Mouse (Mus musculus) lung, postnatal 10 days (tissue): ENCODE results near the gene Nav3.
"Not testable (repeated sequence)": the region's sequence is repeated elsewhere in the genome, so short reads cannot be mapped to it uniquely, and the experiment has no call there.

ENCODE experiments used
- DNase-seq: peaks from one replicate; pipeline ENCODE4 v3.0.0; 2021

Gene Nav3

DNA sequence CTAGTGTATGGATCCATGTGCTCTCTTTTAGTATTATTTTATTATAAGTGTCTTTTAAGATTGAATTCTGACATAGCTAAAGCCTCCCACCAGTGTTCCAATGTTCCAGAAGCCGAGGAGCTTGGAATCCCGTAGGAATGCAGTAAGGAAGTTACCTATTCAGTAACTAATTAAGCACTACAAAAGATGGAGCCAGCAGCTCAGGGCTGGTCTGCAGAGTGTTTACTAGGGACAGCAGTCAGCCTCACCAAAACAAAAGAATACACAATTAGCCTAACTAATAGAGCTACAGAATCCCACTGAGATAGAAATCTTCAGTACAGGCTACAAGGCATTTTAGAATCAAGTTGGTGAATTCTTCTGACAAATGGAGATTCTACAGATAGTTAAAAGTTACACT, 431.1 kb downstream of the Nav3 start:
- not testable (repeated sequence) for DNase-seq

DNA sequence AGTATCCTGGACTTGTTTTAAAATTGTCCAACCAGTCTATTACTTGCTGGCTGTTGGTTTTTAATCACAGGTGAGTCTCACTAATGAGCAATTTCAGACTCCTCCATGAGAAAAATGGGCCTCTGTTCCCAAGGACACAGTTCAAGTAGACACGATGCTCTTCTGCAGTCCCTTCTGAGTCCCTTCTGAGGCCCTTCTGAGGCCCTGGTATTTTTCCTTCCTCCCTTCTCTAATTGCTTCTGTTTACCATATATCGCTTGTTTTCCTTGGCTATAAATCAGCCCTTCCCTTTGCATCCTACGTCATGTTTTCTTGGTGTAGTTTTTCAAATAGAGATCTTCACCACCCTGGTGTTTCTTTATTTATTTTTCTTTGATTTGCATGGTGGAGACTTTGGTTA, 433.9 kb downstream of the Nav3 start:
- DNase-seq: no peak

DNA sequence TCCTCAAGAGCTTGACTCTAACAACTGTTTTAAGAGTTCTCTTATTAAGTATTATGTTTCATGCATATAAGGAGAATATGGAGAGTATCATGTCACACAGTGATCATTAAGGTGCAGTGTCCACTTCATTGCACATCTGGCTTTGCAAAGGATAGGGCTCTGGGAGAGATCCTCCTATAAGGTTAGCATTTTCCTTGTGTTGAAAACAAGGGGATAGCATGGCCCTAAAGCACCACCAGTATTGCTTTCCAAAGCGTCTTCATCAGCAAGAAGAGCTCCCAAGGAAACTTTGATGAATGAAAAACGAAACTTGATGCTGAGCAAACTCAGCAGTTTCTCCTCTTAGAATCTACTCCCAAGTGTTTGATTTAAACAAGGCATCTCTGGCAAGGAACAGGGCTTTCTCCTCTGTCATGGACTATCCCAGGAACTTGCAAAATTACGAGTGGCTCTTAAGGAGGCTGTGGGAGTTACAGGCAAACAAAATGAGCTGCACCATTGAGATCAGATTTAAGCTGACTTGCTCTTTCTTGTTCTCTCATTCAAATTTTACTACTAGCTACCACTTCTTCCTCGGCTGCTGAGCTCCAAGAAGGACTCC, 436.6 kb downstream of the Nav3 start:
- DNase-seq: no peak

DNA sequence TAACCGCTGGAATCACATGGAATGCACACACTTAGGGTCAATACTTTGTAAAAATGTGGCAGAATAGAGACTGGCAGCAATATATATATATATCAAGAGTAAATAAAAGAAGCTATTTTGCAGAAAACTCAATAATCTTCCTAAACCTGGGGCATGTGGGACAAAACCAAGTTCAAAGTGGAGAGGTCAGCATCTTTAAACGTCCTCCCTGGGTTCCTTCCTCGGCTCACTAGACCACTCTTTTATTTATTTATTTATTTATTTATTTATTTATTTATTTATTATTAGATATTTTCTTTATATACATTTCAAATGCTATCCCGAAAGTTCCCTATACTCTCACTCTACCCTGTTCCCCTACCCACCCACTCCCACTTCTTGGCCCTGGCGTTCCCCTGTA, 454.7 kb downstream of the Nav3 start:
- DNase-seq: not testable (repeated sequence)

DNA sequence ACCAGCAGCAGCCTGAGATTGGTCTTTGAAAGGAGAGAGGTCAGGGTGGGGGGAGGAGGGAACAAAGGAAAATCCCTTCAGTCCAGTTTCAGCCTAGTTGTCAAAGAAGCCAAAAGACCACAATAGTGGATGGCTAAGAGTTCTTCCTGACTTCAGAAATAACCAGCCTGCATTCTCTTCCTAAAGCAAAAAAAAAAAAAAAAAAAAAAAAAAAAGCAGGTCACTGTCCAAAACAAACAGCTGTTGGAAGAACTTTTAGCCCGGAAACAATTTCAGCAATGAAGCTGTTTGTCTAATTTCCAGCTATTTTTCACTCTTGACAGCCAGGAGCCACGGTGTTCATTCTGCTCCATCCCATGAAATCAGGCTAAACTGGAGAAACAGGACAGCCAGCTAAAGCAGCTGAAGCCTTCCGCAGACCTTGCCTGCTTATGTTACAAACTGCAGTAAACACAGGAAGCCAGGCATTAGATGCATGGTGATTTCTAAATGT, 455.2 kb downstream of the Nav3 start:
- DNase-seq: peak; percentile 6

DNA sequence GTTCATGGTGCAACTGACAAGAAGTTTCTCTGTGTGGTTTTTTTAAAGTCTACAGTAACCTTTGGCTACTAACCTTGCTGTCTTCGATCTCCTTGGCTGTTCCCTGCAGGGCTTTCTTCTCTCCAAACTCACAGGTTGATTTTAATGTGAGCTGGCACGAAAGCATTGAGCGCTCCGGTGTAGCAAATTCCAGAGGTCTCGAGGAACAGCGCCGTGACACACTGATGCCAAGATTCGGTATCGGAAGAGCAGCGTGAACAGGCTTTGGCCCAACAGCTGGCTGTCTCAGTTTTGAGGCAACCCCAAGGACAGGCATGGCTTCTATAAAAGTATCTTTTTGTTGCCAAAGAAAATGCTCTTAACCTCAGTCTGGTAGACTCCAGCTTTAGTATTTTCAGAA, 456.1 kb downstream of the Nav3 start:
- DNase-seq: no peak

DNA sequence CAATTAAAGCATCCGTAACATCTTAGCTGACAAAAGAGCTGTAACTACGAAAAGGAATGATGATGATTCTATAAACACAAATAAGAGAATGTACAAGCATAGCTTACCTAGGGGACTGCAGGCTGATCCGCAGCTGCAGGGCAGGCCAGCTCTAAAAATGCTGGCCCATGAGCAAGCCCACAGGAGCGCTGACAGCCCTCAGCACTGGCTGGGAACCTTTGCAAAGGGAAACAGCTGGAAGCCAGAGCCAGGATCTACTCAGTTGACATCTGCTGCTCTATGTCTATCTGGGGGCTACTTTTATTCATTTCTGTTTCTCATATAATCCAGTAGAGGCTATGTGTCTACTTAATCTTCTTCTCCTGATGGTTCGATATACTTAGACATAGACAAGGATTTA, 461.7 kb downstream of the Nav3 start:
- peak; percentile 1 for DNase-seq

DNA sequence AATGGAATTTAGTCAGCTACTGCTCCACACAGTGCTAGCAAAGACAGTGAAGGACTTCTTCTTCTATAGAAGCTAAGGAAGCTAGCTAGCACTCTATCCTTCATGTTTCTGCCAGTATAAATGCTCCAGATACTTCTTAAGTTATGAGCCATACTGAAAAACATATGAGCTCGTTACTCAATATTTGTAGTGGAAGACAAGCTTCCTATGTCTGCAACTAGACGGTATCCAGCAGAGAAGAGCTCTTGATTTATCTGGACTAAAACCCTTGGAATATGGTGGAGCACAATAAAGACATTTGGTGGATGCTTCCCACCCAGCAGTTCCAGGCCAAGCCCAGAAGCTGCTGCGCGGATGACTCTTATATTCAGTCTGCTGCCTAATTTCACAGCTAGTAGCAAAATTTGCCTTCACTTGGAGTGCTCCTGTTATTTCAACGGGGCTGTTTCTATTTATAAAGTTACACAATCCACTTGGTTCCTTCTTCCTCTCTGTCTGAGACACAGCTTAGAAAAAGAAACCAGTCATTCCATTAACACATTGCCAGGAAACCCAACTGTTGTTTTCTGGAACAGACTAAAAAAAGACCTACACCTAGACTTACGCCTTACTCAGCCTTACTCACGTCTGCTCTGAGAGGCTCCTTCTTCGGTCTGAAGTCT, 470.0 kb downstream of the Nav3 start:
- no peak for DNase-seq

DNA sequence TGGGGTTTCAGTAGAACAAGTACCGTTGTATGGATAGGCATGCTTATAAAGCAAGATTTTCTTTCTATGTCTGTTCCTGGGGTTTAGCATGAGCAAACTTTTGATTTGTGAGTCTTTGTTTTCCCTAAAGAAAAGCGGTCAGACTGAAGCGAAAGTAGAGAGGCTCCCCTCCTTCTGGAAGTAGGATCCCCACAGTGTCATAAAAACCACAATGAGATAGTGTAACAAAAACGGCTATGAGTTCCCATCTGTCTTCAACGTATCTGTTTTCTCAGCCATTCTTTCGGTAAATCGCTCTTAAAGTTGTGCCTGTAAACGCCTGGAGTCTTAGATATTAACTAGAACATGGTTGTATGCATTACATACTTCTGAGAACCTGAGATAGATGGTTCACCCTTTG, 479.7 kb downstream of the Nav3 start:
- DNase-seq: no peak

DNA sequence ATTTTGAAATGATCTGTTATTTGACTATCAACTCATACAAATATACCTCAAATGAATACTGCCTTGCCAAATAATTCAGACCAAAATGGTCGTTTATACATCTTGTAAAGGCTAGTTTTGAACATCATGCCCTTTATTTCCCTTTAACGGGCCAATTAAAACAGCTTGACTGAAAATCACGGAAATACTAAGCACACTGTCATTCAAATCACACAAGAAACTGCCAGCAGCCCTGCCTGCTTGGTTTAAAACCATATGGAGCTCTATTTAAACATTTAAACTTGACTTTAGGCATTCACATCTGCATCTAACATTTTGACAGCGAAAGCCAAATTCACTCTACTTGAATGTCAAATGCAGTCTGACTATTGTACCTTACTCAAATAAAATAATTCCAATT, 481.8 kb downstream of the Nav3 start:
- DNase-seq: no peak

DNA sequence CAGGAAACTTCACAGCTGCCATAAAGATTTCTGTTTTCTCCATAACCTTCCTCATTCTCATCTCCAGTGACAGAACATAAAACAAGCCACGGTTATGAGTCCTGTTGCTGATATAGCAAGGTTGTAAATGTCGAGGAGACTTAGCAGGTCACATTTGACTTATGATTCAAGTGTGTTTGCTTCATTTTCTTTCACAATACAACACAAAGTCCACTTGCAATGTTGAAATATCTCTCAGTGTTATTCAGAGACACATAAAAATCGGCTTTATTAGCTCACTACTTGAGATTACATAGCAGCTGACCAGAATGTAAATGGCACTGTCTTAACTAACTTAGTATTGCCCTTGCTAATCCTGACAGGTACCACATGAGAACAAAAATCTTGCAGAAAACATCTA, 482.5 kb downstream of the Nav3 start:
- no peak for DNase-seq

DNA sequence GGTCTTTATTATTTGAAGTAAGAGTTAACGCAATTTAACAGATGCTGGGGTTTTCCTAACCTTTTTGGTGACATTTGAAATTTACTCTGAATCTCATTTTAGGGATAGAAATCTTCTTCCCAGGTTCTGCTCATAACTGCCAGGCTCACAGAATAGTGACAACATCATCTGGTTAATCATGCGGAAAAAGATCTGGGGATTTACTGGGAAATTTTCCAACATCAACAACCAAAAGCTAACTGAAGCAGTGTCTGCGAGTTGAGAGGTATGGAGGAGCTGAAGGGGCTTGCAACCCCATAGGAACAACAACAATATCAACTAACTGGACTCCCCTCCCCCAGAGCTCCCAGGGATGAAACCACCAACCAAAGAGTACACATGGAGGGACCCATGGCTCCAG, 505.7 kb downstream of the Nav3 start:
- no peak for DNase-seq

DNA sequence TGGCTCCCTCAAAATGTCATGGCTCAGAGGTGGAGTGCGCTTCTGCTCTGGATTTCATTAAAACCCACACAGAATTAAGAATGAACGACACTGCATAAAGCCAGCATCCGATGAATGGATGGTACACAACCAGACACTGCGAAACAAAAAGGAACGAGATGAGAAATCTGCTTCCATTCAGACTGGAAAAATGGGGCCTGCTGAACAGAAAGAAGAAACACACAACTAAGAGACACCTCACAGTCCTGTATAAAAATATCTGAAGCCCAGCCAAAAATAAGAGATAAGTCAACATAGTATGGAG, 526.7 kb downstream of the Nav3 start:
- DNase-seq: no peak

DNA sequence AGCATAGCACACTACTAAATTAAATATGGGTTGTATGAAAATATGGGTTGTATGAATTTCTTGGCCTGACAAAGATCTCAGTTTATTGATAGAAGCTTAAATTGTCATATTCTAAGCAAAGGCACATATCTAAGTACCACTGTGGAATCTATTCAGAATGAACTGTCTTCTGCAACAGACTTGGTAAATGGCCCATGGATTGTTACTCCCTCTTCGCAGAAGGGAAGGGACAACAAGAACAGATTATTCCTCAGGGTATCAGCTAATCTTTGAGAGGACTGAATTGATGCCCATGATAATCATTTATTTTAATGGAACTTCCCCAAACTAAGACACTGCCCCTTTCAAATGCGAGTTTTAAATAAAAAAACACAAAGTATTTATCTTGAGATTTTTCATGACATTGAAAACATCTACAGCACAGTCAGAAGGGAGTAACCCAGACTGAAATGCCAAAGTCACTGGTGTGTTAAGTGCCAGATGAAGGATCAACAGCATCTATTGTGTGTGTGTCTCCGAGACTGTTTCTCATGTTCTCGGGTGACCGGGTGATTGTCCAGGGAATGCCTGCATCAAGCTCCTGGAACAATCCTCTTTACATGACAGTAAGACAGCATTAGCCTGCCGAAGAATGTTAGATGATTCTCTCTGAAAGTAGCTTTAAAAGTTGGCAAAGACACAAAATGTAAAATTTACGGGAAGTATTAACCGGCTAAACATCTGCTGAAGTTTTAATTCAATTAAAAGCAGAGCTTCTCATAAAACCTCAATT, 527.3 kb downstream of the Nav3 start:
- DNase-seq: no peak

DNA sequence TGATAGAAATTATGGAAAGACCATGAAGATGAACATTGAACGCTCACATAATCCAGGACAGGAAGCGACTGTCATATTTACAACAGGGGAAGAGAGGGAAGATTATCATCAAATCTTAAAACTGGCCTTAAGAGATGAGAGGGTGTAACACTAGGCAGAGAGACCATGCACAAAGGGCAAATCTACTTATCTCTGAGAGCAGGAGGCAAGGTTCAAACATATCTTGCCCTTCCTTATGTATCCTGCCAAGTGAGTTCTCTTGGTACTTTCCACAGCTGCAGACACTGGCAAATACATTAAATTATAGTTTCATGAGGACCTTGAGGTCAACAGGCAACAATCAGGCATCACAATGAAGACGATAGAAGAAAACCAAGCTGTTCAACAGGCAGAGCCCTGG, 529.9 kb downstream of the Nav3 start:
- DNase-seq: no peak

DNA sequence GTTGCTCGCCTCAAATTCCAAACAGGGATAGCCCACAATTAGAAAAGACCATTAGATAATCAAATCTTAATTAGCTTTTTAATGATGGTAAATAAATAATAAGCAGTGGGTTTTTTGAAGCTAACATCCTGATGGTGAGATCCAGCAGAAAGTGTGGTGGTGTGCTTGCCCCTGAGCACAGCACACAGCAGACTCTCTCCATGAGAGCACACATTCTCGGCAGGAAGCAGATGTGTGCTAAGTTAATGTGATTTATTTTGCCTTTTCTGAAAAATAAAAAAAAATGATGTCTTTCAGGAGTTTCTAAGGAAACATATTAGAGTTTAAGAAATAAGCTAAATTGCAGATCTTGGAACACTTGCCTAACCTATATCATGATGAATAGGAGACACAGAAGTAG, 531.9 kb downstream of the Nav3 start:
- DNase-seq: no peak

DNA sequence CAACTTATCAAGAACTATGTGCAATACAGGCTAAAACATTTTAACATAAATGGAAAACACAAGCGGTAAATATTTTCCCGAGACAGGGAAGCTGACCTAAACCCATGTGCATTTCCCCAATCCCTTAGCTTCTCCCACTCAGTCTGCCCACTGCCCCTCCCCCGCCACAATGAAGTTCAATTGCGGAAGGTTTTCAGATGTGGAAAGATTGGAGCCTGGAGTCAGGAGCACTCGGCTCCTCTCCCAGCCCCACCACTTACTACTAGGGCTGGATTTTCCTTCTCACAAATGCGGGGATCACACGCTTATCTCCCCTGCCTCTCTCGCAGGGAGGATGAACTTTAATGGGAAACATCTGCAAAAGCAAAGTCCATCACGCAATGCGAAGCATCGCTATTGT, 534.6 kb downstream of the Nav3 start:
- DNase-seq: peak; percentile 21

DNA sequence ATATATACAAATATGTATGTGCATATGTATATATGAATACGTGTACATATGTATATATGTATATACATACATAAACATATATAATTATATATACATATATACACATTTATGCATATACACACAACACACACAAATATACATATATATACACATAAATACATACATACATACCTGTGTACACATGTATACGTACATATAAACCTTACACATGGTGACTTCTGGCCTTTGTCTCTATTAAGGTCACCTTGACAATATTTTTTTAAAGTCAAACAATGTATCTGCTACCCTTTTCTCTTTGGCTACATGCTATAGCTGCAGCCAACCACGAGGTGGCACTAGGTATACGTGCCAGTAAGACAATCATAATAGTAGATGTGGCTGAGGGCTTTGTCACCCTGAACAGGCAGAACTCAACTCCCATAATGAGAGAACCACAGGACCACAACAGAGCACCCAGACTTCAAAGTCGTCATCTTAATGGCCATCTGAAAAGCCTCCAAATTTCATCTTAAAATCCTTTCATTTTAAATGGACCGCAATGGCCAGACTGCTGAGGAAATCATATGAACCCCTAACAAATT, 535.3 kb downstream of the Nav3 start:
- DNase-seq: peak; percentile 68

DNA sequence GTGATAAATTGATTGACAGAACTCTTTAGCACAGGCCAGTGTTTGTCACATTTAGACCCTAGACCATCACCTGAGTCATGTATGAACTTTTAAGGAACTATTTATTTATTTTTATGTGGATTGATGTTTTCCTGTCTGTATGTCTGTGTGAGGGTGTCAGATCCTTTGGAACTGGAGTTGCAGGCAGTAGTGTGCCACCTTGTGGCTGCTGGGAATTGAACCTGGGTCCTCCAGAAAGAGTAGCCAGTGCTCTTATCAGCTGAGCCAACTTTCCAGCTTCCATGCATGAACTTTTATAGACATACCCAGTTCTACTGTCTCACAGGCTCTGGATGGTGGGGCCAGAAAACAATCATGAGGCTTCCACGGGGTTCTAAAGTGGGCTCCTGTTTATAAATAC, 536.5 kb downstream of the Nav3 start:
- DNase-seq: no peak

DNA sequence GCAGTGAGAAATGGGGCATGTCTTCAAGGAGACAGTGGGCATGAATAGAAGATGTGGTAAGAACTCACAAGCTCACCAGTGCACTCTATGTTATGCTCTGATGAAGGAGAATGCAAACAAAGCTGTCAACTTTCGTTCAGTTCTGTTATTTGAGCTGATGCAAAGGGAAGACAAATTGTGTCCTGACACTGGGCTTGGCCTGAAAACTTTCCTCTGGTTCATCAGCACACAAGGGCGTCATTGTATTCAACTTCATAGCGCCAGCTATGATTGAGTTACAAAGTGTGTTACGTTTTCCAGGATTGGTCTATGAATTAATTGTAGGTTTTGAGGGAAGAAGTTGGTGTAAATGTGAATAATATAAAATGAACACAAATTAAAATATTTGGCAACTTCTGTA, 548.8 kb downstream of the Nav3 start:
- no peak for DNase-seq

DNA sequence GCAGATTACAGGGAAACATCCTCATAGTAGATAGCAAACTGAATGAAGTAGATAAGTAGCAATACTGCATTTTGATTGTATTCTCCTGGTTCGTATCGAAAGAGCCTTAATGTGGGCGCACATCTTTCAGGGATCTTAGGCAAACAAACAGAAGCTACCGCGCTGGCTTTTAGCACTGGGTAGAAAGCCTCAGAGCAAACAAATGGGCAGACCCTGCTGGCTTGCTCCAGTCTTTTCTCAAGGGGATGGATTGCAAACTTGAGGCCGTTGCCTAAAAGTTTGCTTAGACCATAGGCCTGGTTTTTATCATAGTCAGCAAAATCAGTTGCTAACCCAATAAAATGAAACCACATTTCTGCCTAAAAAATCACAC, 549.6 kb downstream of the Nav3 start:
- no peak for DNase-seq

DNA sequence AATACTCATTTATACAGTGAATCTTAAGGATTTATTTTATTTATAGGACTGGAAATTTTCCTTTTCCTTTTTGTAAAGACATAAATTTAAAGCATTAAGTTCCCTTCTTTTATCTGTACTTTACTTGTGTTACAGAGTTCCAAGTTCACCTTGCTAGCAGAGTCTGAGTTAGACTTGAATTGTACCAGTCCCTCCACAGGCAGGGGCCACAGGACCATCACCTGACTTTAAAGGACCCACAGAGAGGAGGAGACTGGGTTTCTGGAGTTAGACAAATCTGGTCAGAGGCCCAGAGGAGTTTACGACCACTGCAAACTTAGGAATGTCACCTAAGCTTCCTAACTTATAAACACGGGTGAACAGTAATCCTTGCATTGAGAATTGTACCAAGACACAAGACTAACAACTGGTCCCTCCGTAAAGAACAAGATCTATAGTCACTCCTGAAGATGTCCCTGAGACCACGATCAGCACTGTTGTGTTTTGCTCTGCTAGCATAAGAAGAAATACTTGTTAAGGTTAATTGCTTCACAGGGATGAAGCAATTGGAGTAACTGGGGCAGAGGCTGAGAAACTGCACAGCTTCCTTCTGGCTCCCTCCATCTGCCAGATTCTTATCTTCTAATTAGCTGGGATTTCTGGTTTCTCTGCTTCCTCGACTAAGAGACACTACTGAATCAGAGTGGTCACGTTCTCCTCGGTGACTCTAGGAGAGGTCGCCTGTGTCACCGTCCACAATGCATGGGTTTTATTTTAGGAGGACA, 550.2 kb downstream of the Nav3 start:
- DNase-seq: no peak

DNA sequence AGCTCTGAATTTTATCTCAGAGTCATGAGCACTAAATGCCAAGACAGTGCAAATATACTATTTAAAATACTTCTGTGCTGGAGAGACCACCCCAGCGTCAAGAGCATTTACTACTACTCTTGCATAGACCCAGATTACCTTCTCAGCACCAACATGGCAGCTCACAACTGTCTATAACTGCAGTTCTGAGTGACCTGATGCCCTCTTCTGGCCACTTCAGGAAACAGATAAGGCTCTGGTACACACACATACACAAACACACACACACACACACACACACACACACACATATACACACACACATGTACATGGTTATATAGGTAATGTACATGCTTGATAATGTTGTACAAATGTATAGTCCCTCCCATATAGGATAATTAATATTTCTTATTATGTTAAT, 551.2 kb downstream of the Nav3 start:
- no peak for DNase-seq
